ENCODE assay signal across 17 mouse cellular contexts in genomic region chr2:60212488-60212887, GRCm38 (mm10).
"Had no signal": no experiment of that assay in that cellular context is flagged by ENCODE, and none has a peak within 500 bp of the region (broad histone marks: within the 10 kb centered on the region; RNA-seq: fewer than 3 reads in every experiment).

No protein-coding gene starts in this region.

- H3K27me3 ChIP-seq: limb, embryonic 15.5 days had no signal

- H3K36me3 ChIP-seq: limb, embryonic 15.5 days had no signal

- H3K4me2 ChIP-seq: midbrain, embryonic 11.5 days had no signal

- H3K27ac ChIP-seq: kidney, postnatal 0 days; limb, embryonic 15.5 days; liver, embryonic 14.5 days; neural tube, embryonic 15.5 days had no signal

- H3K4me3 ChIP-seq: limb, embryonic 15.5 days; myocyte had no signal

- DNase-seq: kidney, adult 9 months; kidney, postnatal 36 days; layer of hippocampus, adult 9-11 months; layer of hippocampus, postnatal 36 days; lung, adult 2 months; lung, postnatal 10 days; lung, postnatal 4 days; right cerebral cortex, adult 18-20 months; right cerebral cortex, postnatal 25 days; thymus, adult 18-20 months; thymus, postnatal 14 days had no signal

- H3K9me3 ChIP-seq: limb, embryonic 15.5 days; neural tube, embryonic 15.5 days had no signal

- H3K9ac ChIP-seq: limb, embryonic 15.5 days; liver, embryonic 14.5 days; neural tube, embryonic 15.5 days had no signal
